Mouse (Mus musculus): ENCODE measurements around the gene Cyth4.

- TF ChIP-seq POLR2A (IDR thresholded peaks at IDR 0.05; ENCODE audit: control insufficient read depth, extremely low read depth, insufficient read depth, low read length, poor library complexity) (no peak), CTCF (IDR thresholded peaks at IDR 0.05; ENCODE audit: borderline replicate concordance, control insufficient read depth, extremely low read depth, insufficient read depth, low read length, poor library complexity) (no peak)
Observed at GRCm38 (mm10) chr15:78634095-78634737, 37.4 kb downstream of the Cyth4 start.
